In the genomic region with DNA sequence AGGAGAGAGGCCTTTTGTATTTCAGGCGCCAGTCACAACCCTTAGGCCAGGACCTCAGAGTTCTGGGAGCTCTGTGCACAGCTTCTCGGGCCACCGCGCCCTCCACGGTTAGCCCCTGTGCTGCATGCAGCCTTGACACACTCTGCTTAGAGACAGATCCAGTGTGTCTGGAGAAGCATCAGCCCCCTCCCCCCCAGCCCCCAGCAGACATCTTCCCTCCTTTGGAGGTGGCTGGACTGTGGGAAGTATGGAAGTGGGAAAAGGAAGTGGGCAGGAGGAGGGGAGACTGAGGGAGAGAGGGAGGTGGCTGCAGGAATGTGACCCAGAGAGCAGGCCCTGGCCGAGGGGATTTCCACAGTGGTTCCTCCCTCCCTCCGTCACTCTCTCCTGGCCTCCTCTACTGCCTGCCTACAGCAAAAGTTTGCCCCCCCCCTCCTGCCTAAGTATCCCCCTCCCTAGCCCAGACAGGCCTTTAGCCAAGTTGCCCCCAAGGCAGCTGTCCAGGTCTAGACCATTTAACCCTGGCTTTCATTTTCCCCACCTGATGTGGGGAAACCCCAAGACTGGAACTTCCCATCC, we compare ENCODE assay signal across 8 mouse cellular contexts. TPM values are rescaled to one million over a fixed set of nuclear protein-coding genes. Genes with fewer than 3 reads are reported as not detected.
A peak's percentile ranks its signal among the peaks of the same experiment; 100 is the strongest.
DNase-seq lines count a peak whose midpoint lies in the region; ATAC-seq and TF ChIP-seq lines count a peak whose summit lies in the region.
"Had no signal": no experiment of that assay in that cellular context is flagged by ENCODE, and none has a peak within 500 bp of the region (broad histone marks: within the 10 kb centered on the region; RNA-seq: fewer than 3 reads in every experiment).

No protein-coding gene starts in this region.

- peak overlapping the region; percentile 83; the same call in 1 of the 2 replicates for H3K4me2 ChIP-seq in hindbrain, embryonic 15.5 days

- ATAC-seq in hindbrain, embryonic 15.5 days (ENCODE audit: low FRiP score, low read depth) = no peak
- ATAC-seq in frontal cortex, adult (ENCODE audit: low TSS enrichment) = no peak

- peak overlapping the region; percentile 28 for H3K4me3 ChIP-seq in liver, adult 2 months (ENCODE audit: insufficient read depth, low read depth, low read length)
- peak overlapping the region; percentile 90 for H3K4me3 ChIP-seq in bone marrow macrophage, adult 2 months (ENCODE audit: insufficient read depth, low read length)
- H3K4me3 ChIP-seq in hindbrain, embryonic 15.5 days = no peak overlapping the region

- no peaks in the 10 kb centered on the region for H3K9me3 ChIP-seq in hindbrain, embryonic 15.5 days

- intact Hi-C loops in gastrocnemius, postnatal 36 days (cut with DNase I) = no loop called here

- peak overlapping the region; percentile 31 for H3K9ac ChIP-seq in liver, adult 2 months (ENCODE audit: low read depth, low read length)
- no peak overlapping the region for H3K9ac ChIP-seq in hindbrain, embryonic 15.5 days

- no peaks in the 10 kb centered on the region for H3K79me2 ChIP-seq in liver, adult 2 months (ENCODE audit: control insufficient read depth, insufficient read depth, low read length)

- DNase-seq in liver, adult 2 months (ENCODE audit: extremely low read depth, low read depth, low spot score) = no peak
- no peak for DNase-seq in liver
- DNase-seq in spleen, postnatal 36 days (ENCODE audit: low spot score in 2 of 2) = peak; percentile 53 to 55
- DNase-seq in gastrocnemius, postnatal 36 days = no peak

- no peak for TF ChIP-seq POLR2A in liver, adult 2 months (IDR thresholded peaks at IDR 0.05; ENCODE audit: extremely low read depth, insufficient read depth, low read length)
- TF ChIP-seq POLR2A in bone marrow macrophage, adult 2 months (IDR thresholded peaks at IDR 0.05; ENCODE audit: borderline replicate concordance, low read depth, low read length) = no peak

- H3K27me3 ChIP-seq in liver, adult 2 months (ENCODE audit: control insufficient read depth, insufficient read depth, low read length) = no peaks in the 10 kb centered on the region
- H3K27me3 ChIP-seq in hindbrain, embryonic 15.5 days = peaks cover 11% of the 10 kb centered on the region

- no peak for TF ChIP-seq CTCF in liver, adult 2 months (IDR thresholded peaks at IDR 0.05; ENCODE audit: low read depth, low read length)
- no peak for TF ChIP-seq CTCF in bone marrow macrophage, adult 2 months (IDR thresholded peaks at IDR 0.05; ENCODE audit: low read depth, low read length)

- peak overlapping the region; percentile 10; the same call in 1 of the 2 replicates for H3K27ac ChIP-seq in liver, adult 2 months (replicated peaks; ENCODE audit: insufficient read depth, low read depth, low read length)
- H3K27ac ChIP-seq in bone marrow macrophage, adult 2 months (ENCODE audit: insufficient read depth, low read depth, low read length) = peak overlapping the region; percentile 53
- H3K27ac ChIP-seq in hindbrain, embryonic 15.5 days (replicated peaks) = no peak overlapping the region

- 75% methylated on average over 7 of the region's 7 CpGs for WGBS in liver, adult 2 months
- WGBS in hindbrain, embryonic 15.5 days = 67% methylated on average over 7 of the region's 7 CpGs

- no peaks in the 10 kb centered on the region for H3K4me1 ChIP-seq in liver, adult 2 months (ENCODE audit: control insufficient read depth, insufficient read depth, low read length)
- peaks cover 28% of the 10 kb centered on the region for H3K4me1 ChIP-seq in bone marrow macrophage, adult 2 months (ENCODE audit: control insufficient read depth, insufficient read depth, low read length)
- H3K4me1 ChIP-seq in hindbrain, embryonic 15.5 days (replicated peaks) = peaks cover 15% of the 10 kb centered on the region

- H3K36me3 ChIP-seq in liver, adult 2 months (ENCODE audit: control insufficient read depth, insufficient read depth, low read length) = no peaks in the 10 kb centered on the region
- H3K36me3 ChIP-seq in hindbrain, embryonic 15.5 days = no peaks in the 10 kb centered on the region

RNA-seq across cellular contexts. Expression of a gene that starts 1.8 kb away (rescaled TPM):
- 1.6 and 1.9 TPM in 2 replicates for total RNA-seq in liver, adult 2 months (2014; rRNA removed)
- 2.0 and 3.0 TPM in 2 replicates for polyA plus RNA-seq in liver, adult 2 months (2012; rRNA removed)
- 27.0 and 30.8 TPM in 2 replicates for polyA plus RNA-seq in bone marrow macrophage, adult 2 months (2012; ENCODE audit: insufficient read depth, insufficient read length, missing spikeins)
- polyA plus RNA-seq in hindbrain, embryonic 15.5 days (2015; fragmentation: Nextera tagmentation; extraction: Ambion mirVana) = 4.8 and 6.4 TPM in 2 replicates
- total RNA-seq in gastrocnemius, postnatal 36 days (2021) = under 1 TPM; 0.64 to 0.79 TPM

RNA-seq across cellular contexts. Expression of a gene that starts 6.3 kb away (rescaled TPM):
- 43.0 and 45.9 TPM in 2 replicates for total RNA-seq in liver, adult 2 months (2014; rRNA removed)
- polyA plus RNA-seq in liver, adult 2 months (2012; rRNA removed) = 69.7 and 73.0 TPM in 2 replicates
- polyA plus RNA-seq in bone marrow macrophage, adult 2 months (2012; ENCODE audit: insufficient read depth, insufficient read length, missing spikeins) = 73.7 and 83.1 TPM in 2 replicates
- 89.9 and 90.4 TPM in 2 replicates for polyA plus RNA-seq in hindbrain, embryonic 15.5 days (2015; fragmentation: Nextera tagmentation; extraction: Ambion mirVana)
- 10 to 100 TPM; 17.3 to 21.4 TPM for total RNA-seq in gastrocnemius, postnatal 36 days (2021)

RNA-seq across cellular contexts. Expression of a gene that starts 7.9 kb away (rescaled TPM):
- total RNA-seq in liver, adult 2 months (2014; rRNA removed) = under 0.01 TPM in 1 of 2 replicates, not detected in the other
- 0.01 TPM in 1 of 2 replicates, not detected in the other for polyA plus RNA-seq in liver, adult 2 months (2012; rRNA removed)
- not detected in 2 replicates for polyA plus RNA-seq in bone marrow macrophage, adult 2 months (2012; ENCODE audit: insufficient read depth, insufficient read length, missing spikeins)
- 27.4 and 31.9 TPM in 2 replicates for polyA plus RNA-seq in hindbrain, embryonic 15.5 days (2015; fragmentation: Nextera tagmentation; extraction: Ambion mirVana)
- under 1 TPM in 1 of 2 experiments, not detected in 1; 0.13 TPM for total RNA-seq in gastrocnemius, postnatal 36 days (2021)

RNA-seq across cellular contexts. Expression of a gene that starts 15.7 kb away (rescaled TPM):
- total RNA-seq in liver, adult 2 months (2014; rRNA removed) = 248 and 362 TPM in 2 replicates
- polyA plus RNA-seq in liver, adult 2 months (2012; rRNA removed) = 226 and 272 TPM in 2 replicates
- polyA plus RNA-seq in bone marrow macrophage, adult 2 months (2012; ENCODE audit: insufficient read depth, insufficient read length, missing spikeins) = 586 and 617 TPM in 2 replicates
- 1,555 and 1,567 TPM in 2 replicates for polyA plus RNA-seq in hindbrain, embryonic 15.5 days (2015; fragmentation: Nextera tagmentation; extraction: Ambion mirVana)
- 100 to 1,000 TPM; 866 to 924 TPM for total RNA-seq in gastrocnemius, postnatal 36 days (2021)

RNA-seq across cellular contexts. Expression of a gene that starts 34.1 kb away (rescaled TPM):
- not detected in 2 replicates for total RNA-seq in liver, adult 2 months (2014; rRNA removed)
- polyA plus RNA-seq in liver, adult 2 months (2012; rRNA removed) = not detected in 2 replicates
- polyA plus RNA-seq in bone marrow macrophage, adult 2 months (2012; ENCODE audit: insufficient read depth, insufficient read length, missing spikeins) = not detected in 2 replicates
- polyA plus RNA-seq in hindbrain, embryonic 15.5 days (2015; fragmentation: Nextera tagmentation; extraction: Ambion mirVana) = 4.3 and 5.2 TPM in 2 replicates
- not detected for total RNA-seq in gastrocnemius, postnatal 36 days (2021)
- total RNA-seq: adrenal gland, postnatal 36 days had no signal

Comparison
In these comparisons a context has a peak if more than half of its experiments do, and no peak if none do; other contexts are left out.
1. DNase-seq: peak in spleen, postnatal 36 days (2 of 2); none in liver, adult 2 months (single experiment), liver (single experiment) and gastrocnemius, postnatal 36 days (0 of 2).
2. RNA of a gene that starts 7.9 kb away (polyA plus RNA-seq): 27.4 to 31.9 TPM in hindbrain, embryonic 15.5 days; not detected in bone marrow macrophage, adult 2 months and 0.01 TPM in liver, adult 2 months; every median in the first group is over 10 times any median in the second.